Mouse (Mus musculus): Measurements from ENCODE around the gene Alg9. TPM values are rescaled to one million over a fixed set of nuclear protein-coding genes. Genes with fewer than 3 reads are reported as not detected.

The Alg9 gene
- polyA plus RNA-seq, 1 experiment = 17.6 TPM

DNA sequence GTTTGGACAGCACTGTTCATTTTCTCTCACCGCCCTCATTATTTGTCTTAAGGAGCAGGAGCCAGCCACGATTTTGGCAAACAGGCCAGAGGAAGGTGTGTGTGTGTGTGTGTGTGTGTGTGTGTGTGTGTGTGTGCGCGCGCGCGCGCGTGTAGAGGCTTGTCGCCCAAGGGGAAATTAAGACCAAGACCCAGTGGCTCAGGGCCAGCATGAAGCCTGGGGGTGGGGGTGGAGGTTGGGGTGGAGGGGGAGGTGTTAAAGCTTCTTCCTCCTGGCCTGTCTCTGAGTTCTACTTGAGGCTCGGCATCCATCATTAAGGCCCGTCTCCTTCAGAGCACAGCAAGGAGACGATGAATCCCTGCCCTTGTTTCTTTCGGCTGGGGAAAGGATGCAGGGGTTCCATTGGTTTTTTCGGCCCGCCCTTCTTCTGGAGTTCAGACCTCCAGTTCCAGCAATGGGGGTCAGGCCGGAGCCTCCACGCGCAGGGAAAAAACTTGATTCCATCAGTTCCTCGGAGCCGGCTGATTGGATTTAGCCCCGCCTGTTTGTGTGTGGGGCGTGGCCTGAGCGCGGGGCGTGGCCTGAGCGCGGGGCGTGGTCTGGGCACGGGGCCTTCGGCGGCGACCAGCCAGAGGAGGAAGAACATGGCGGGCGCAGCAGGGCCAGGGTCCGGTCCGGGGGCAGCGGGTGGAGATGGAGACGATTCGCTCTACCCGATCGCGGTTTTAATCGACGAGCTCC, 81.7 kb downstream of the Alg9 start:
- WGBS = 6% methylated on average over 45 of the region's 45 CpGs
- H3K36me3 ChIP-seq (ENCODE audit: control insufficient read depth, insufficient read depth, low read length) = peaks cover 7% of the 10 kb centered on the region; the same call in 1 of the 2 replicates
- H3K4me3 ChIP-seq (ENCODE audit: low read depth, low read length) = peak overlapping the region; percentile 98
- TF ChIP-seq POLR2A (IDR thresholded peaks at IDR 0.05; ENCODE audit: low read depth, low read length) (no peak), CTCF (IDR thresholded peaks at IDR 0.05; ENCODE audit: extremely low read depth, insufficient read length, insufficient replicate concordance, low read depth, low read length) (no peak)
- no peaks in the 10 kb centered on the region for H3K27me3 ChIP-seq (ENCODE audit: control insufficient read depth, insufficient read depth, low read length)
- H3K27ac ChIP-seq (ENCODE audit: insufficient read depth, low read depth, low read length) = peak overlapping the region; percentile 34; the same call in 1 of the 2 replicates
- H3K4me1 ChIP-seq (ENCODE audit: control insufficient read depth, insufficient read depth, insufficient read length, low read length) = no peaks in the 10 kb centered on the region; the same call in 1 of the 2 replicates

DNA sequence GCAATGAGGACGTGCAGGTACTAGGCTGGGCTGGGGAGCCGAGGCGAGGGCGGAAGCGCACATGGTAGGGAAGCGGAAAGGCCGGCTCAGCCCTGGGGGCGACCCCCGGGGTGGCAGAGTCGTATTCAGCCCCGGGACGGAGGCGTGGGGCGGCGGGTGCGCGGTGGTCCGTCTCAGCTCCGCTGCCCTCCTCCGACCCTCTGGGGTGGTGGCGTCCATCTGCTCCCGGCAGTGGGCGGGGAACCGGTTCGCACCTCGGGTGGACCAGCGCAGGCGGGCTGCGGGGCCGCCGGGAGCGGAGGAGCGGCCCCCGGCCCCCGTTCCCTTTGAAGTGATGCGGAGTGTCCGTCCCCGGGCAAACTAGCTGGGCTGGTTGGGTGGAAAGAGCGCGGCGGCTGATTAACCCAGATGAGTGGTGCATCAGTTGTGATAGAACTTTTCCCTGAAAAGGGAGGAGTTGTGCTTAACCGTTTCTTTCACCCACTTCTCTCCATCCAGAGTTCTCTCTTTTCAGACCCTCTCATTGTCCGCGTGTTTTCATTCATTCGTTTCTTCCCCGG, 82.3 kb downstream of the Alg9 start:
- no peak overlapping the region for H3K27ac ChIP-seq (ENCODE audit: insufficient read depth, low read depth, low read length)
- WGBS = under 1% methylated on average over 46 of the region's 46 CpGs
- no peaks in the 10 kb centered on the region for H3K27me3 ChIP-seq (ENCODE audit: control insufficient read depth, insufficient read depth, low read length)
- TF ChIP-seq POLR2A (IDR thresholded peaks at IDR 0.05; ENCODE audit: low read depth, low read length) (no peak), CTCF (IDR thresholded peaks at IDR 0.05; ENCODE audit: extremely low read depth, insufficient read length, insufficient replicate concordance, low read depth, low read length) (no peak)
- no peaks in the 10 kb centered on the region; the same call in 1 of the 2 replicates for H3K4me1 ChIP-seq (ENCODE audit: control insufficient read depth, insufficient read depth, insufficient read length, low read length)
- H3K4me3 ChIP-seq (ENCODE audit: low read depth, low read length) = peak overlapping the region; percentile 98
- H3K36me3 ChIP-seq (ENCODE audit: control insufficient read depth, insufficient read depth, low read length) = peaks cover 12% of the 10 kb centered on the region

GRCm38 (mm10) chr9:50858681-50859080, 83.9 kb downstream of the Alg9 start:
- no peak overlapping the region for H3K4me3 ChIP-seq (ENCODE audit: low read depth, low read length)
- peaks cover 22% of the 10 kb centered on the region for H3K36me3 ChIP-seq (ENCODE audit: control insufficient read depth, insufficient read depth, low read length)
- H3K27ac ChIP-seq (ENCODE audit: insufficient read depth, low read depth, low read length) = no peak overlapping the region
- H3K4me1 ChIP-seq (ENCODE audit: control insufficient read depth, insufficient read depth, insufficient read length, low read length) = no peaks in the 10 kb centered on the region; the same call in 1 of the 2 replicates
- 92% methylated on average over 6 of the region's 6 CpGs for WGBS
- TF ChIP-seq CTCF (IDR thresholded peaks at IDR 0.05; ENCODE audit: extremely low read depth, insufficient read length, insufficient replicate concordance, low read depth, low read length) = no peak
- no peak for TF ChIP-seq POLR2A (IDR thresholded peaks at IDR 0.05; ENCODE audit: low read depth, low read length)
- H3K27me3 ChIP-seq (ENCODE audit: control insufficient read depth, insufficient read depth, low read length) = no peaks in the 10 kb centered on the region

DNA sequence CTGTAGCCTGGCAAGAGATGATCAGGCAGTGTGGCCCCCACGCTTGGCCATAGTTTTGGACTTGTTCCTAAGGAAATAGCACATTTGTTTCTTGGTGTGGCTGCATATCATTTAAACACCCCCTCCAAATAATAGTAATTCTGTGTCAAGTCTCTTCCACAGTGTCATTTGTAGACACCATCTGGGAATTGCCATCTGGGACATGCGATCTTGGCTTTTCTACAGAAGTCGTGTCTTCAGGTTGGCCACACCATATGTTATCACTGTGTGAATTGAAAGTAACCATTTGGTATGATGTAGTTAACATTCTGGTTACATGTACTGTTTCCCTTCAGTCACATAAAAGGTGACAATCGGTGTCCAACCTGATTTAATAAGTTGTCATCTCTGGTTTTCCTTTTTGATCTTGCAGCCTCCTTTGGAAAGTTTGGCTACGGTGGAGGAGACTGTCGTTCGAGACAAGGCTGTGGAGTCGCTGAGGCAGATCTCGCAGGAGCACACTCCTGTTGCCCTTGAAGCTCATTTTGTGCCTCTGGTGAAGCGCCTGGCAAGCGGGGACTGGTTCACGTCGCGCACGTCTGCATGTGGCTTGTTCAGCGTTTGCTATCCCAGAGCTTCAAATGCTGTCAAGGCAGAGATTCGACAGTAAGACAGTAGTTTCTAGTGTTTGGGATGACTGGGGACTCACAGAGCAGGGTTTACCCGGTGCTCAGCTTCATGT, 86.5 kb downstream of the Alg9 start:
- no peak for TF ChIP-seq POLR2A (IDR thresholded peaks at IDR 0.05; ENCODE audit: low read depth, low read length)
- TF ChIP-seq CTCF (IDR thresholded peaks at IDR 0.05; ENCODE audit: extremely low read depth, insufficient read length, insufficient replicate concordance, low read depth, low read length) = no peak
- no peak overlapping the region for H3K27ac ChIP-seq (ENCODE audit: insufficient read depth, low read depth, low read length)
- WGBS = 95% methylated on average over 18 of the region's 18 CpGs
- H3K4me1 ChIP-seq (ENCODE audit: control insufficient read depth, insufficient read depth, insufficient read length, low read length) = no peaks in the 10 kb centered on the region; the same call in 1 of the 2 replicates
- H3K4me3 ChIP-seq (ENCODE audit: low read depth, low read length) = no peak overlapping the region
- no peaks in the 10 kb centered on the region for H3K27me3 ChIP-seq (ENCODE audit: control insufficient read depth, insufficient read depth, low read length)
- peaks cover 29% of the 10 kb centered on the region for H3K36me3 ChIP-seq (ENCODE audit: control insufficient read depth, insufficient read depth, low read length)

DNA sequence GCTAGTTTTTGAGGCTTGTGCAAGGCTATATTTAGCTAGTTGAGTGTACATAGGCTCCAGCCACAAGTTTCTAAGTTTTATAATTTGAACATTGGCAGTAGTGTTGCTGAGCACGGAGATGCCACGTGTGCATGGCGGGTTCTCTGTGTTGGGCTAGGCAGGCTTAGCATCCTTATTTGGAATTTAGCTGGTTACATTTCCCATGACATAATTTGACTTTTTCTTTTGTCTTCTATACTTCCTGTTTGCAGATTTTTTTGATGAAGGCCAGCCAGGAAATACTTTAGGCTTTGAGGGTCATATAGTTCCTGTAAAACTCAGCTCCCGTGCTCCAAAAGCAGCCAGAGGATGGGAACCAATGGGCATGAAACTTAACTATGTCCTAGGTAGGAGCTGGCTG, 89.0 kb downstream of the Alg9 start:
- H3K27ac ChIP-seq (ENCODE audit: insufficient read depth, low read depth, low read length) = no peak overlapping the region
- TF ChIP-seq POLR2A (IDR thresholded peaks at IDR 0.05; ENCODE audit: low read depth, low read length) = no peak
- no peak for TF ChIP-seq CTCF (IDR thresholded peaks at IDR 0.05; ENCODE audit: extremely low read depth, insufficient read length, insufficient replicate concordance, low read depth, low read length)
- H3K4me3 ChIP-seq (ENCODE audit: low read depth, low read length) = no peak overlapping the region
- H3K36me3 ChIP-seq (ENCODE audit: control insufficient read depth, insufficient read depth, low read length) = peaks cover 47% of the 10 kb centered on the region
- 84% methylated on average over 4 of the region's 4 CpGs for WGBS
- H3K4me1 ChIP-seq (ENCODE audit: control insufficient read depth, insufficient read depth, insufficient read length, low read length) = no peaks in the 10 kb centered on the region
- no peaks in the 10 kb centered on the region for H3K27me3 ChIP-seq (ENCODE audit: control insufficient read depth, insufficient read depth, low read length)

- H3K36me3 ChIP-seq (ENCODE audit: control insufficient read depth, insufficient read depth, low read length) = peaks cover 49% of the 10 kb centered on the region
- no peak overlapping the region for H3K4me3 ChIP-seq (ENCODE audit: low read depth, low read length)
- no peak overlapping the region for H3K27ac ChIP-seq (ENCODE audit: insufficient read depth, low read depth, low read length)
- WGBS = 79% methylated on average over 5 of the region's 5 CpGs
- H3K27me3 ChIP-seq (ENCODE audit: control insufficient read depth, insufficient read depth, low read length) = no peaks in the 10 kb centered on the region
- TF ChIP-seq CTCF (IDR thresholded peaks at IDR 0.05; ENCODE audit: extremely low read depth, insufficient read length, insufficient replicate concordance, low read depth, low read length) = no peak
- TF ChIP-seq POLR2A (IDR thresholded peaks at IDR 0.05; ENCODE audit: low read depth, low read length) = no peak
- no peaks in the 10 kb centered on the region for H3K4me1 ChIP-seq (ENCODE audit: control insufficient read depth, insufficient read depth, insufficient read length, low read length)
Observed at GRCm38 (mm10) chr9:50864877-50865276, 90.1 kb downstream of the Alg9 start.

GRCm38 (mm10) chr9:50865803-50866202, 91.0 kb downstream of the Alg9 start:
- Histone ChIP-seq H3K27ac (ENCODE audit: insufficient read depth, low read depth, low read length) (no peak overlapping the region), H3K4me1 (ENCODE audit: control insufficient read depth, insufficient read depth, insufficient read length, low read length) (no peaks in the 10 kb centered on the region), H3K36me3 (ENCODE audit: control insufficient read depth, insufficient read depth, low read length) (peaks cover 50% of the 10 kb centered on the region), H3K27me3 (ENCODE audit: control insufficient read depth, insufficient read depth, low read length) (no peaks in the 10 kb centered on the region), H3K4me3 (ENCODE audit: low read depth, low read length) (no peak overlapping the region)
- no peak for TF ChIP-seq POLR2A (IDR thresholded peaks at IDR 0.05; ENCODE audit: low read depth, low read length)
- TF ChIP-seq CTCF (IDR thresholded peaks at IDR 0.05; ENCODE audit: extremely low read depth, insufficient read length, insufficient replicate concordance, low read depth, low read length) = no peak
- 76% methylated on average over 8 of the region's 8 CpGs for WGBS
